Mouse (Mus musculus): ENCODE measurements around the gene Ccdc65. TPM values are rescaled to one million over a fixed set of nuclear protein-coding genes. Genes with fewer than 3 reads are reported as not detected.

The Ccdc65 gene
- polyA plus RNA-seq, 1 experiment from 2014 or later = 2.2 TPM

- Histone ChIP-seq H3K9ac (no peak overlapping the region), H3K27ac (replicated peaks) (no peak overlapping the region), H3K4me2 (no peak overlapping the region), H3K4me3 (no peak overlapping the region), H3K4me1 (replicated peaks) (peaks cover 9% of the 10 kb centered on the region), H3K9me3 (no peaks in the 10 kb centered on the region), H3K36me3 (peaks cover 5% of the 10 kb centered on the region), H3K27me3 (no peaks in the 10 kb centered on the region)
- no peak for ATAC-seq (ENCODE audit: low read depth)
- WGBS = 86% methylated on average over 6 of the region's 6 CpGs
Measured at GRCm38 (mm10) chr15:98747296-98747695, 39.3 kb downstream of the Ccdc65 start.

- Histone ChIP-seq H3K9me3 (no peaks in the 10 kb centered on the region), H3K27ac (replicated peaks) (no peak overlapping the region), H3K27me3 (no peaks in the 10 kb centered on the region), H3K36me3 (no peaks in the 10 kb centered on the region), H3K4me3 (no peak overlapping the region), H3K9ac (no peak overlapping the region), H3K4me1 (replicated peaks) (peaks cover 9% of the 10 kb centered on the region), H3K4me2 (no peak overlapping the region)
- WGBS = 94% methylated on average over 2 of the region's 2 CpGs
- ATAC-seq (ENCODE audit: low read depth) = no peak
Measured at GRCm38 (mm10) chr15:98749093-98749492, 41.1 kb downstream of the Ccdc65 start.

GRCm38 (mm10) chr15:98753021-98753423 lies 45.0 kb downstream of the Ccdc65 start:
- H3K9me3 ChIP-seq = no peaks in the 10 kb centered on the region
- no peak overlapping the region for H3K9ac ChIP-seq
- no peak overlapping the region for H3K4me2 ChIP-seq
- H3K4me3 ChIP-seq = no peak overlapping the region
- H3K27ac ChIP-seq (replicated peaks) = no peak overlapping the region
- WGBS = 76% methylated on average over 8 of the region's 8 CpGs
- ATAC-seq (ENCODE audit: low read depth) = no peak
- H3K4me1 ChIP-seq (replicated peaks) = peaks cover 8% of the 10 kb centered on the region
- no peaks in the 10 kb centered on the region for H3K27me3 ChIP-seq
- peaks cover 11% of the 10 kb centered on the region; the same call in 1 of the 2 replicates for H3K36me3 ChIP-seq

DNA sequence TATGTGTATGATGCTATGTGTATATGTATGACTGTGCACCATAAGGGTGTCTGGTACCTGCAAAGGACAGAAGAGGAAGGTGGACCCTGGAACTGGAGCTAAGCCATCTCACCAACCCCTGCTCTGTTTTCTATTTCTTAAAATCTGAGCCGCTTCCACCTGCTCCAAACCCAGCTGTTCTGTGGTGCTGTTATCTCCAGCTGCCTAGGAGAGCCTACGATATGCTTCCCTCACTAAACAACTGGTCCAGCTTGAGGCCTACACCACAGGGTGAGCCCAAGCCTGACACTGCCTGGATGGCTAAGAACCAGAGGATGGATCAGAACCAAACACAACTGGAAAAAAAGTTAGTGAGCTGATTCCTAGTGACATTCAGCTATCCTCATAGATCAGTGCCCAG lies 46.1 kb downstream of the Ccdc65 start:
- no peak overlapping the region for H3K4me3 ChIP-seq
- H3K9me3 ChIP-seq = no peaks in the 10 kb centered on the region
- ATAC-seq (ENCODE audit: low read depth) = no peak
- WGBS = 90% methylated on average over 2 of the region's 2 CpGs
- no peak overlapping the region for H3K4me2 ChIP-seq
- no peaks in the 10 kb centered on the region for H3K27me3 ChIP-seq
- H3K9ac ChIP-seq = no peak overlapping the region
- H3K36me3 ChIP-seq = peaks cover 21% of the 10 kb centered on the region
- H3K27ac ChIP-seq (replicated peaks) = no peak overlapping the region
- H3K4me1 ChIP-seq (replicated peaks) = peaks cover 4% of the 10 kb centered on the region; the same call in 1 of the 2 replicates

DNA sequence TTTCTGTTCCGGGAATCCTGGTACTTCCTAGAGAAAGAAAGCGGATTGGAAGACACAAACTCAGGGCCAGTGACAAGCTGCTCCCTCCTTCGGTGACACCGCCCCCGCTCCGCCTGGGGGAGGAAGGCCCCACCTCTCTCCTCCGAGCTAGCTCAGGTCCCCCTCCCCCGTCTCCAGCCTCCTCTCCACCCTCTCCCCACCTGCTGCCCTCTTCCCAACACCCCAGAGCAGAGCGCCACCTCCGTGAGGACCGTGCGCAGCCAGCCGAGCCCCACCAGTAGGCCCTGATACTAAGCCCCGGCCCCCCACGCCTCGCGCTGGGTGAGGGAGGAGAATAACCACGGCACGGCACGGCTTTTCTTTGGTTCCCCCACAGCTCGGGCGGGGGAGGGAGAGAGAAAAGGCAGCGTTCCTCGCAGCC lies 54.2 kb downstream of the Ccdc65 start:
- Histone ChIP-seq H3K9ac (peak overlapping the region; percentile 97), H3K36me3 (peaks cover 22% of the 10 kb centered on the region), H3K4me3 (peak overlapping the region; percentile 99), H3K27ac (replicated peaks) (peak overlapping the region; percentile 94), H3K4me2 (peak overlapping the region; percentile 77), H3K27me3 (peaks cover 26% of the 10 kb centered on the region), H3K4me1 (replicated peaks) (peaks cover 29% of the 10 kb centered on the region), H3K9me3 (no peaks in the 10 kb centered on the region)
- WGBS = under 1% methylated on average over 22 of the region's 24 CpGs
- peak; percentile 74 for ATAC-seq (ENCODE audit: low read depth)

- Histone ChIP-seq H3K4me3 (peak within 1 kb of the TSS; percentile 99), H3K4me1 (replicated peaks) (peaks cover 29% of the 10 kb centered on the region), H3K27me3 (peaks cover 29% of the 10 kb centered on the region), H3K9ac (peak within 1 kb of the TSS; percentile 97), H3K36me3 (peaks cover 20% of the 10 kb centered on the region), H3K9me3 (no peaks in the 10 kb centered on the region), H3K27ac (replicated peaks) (peak within 1 kb of the TSS; percentile 94), H3K4me2 (peak within 1 kb of the TSS; percentile 77)
- under 1% methylated on average over 76 of the region's 76 CpGs for WGBS
- ATAC-seq (ENCODE audit: low read depth) = peak; percentile 97
Measured at GRCm38 (mm10) chr15:98762670-98763529, 54.9 kb downstream of the Ccdc65 start, which contains the start of gene Arf3. Gene Arf3, minus strand, starts transcription at chr15:98763214.

DNA sequence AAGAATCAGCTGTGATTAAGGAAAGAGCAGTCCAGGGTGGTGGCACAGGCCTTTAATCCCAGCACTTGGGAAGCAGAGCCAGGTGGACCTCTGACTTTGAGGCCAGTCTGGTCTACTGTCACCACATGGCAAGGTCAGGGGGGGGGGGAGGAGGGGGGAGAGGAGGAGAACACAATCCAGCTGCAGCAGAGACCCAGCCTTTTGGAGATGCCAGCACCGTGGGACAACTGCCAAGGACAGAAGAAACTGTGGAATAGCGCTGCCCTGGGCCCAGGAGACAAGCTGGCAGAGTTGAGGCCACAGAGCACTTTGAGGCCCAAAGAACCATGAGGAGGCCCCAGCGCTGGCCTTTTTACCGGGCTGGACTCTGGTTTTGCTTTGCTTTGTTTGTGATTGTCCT lies 57.9 kb downstream of the Ccdc65 start:
- H3K36me3 ChIP-seq = no peaks in the 10 kb centered on the region
- peaks cover 60% of the 10 kb centered on the region for H3K27me3 ChIP-seq
- 62% methylated on average over 4 of the region's 4 CpGs for WGBS
- H3K27ac ChIP-seq (replicated peaks) = no peak overlapping the region
- H3K9me3 ChIP-seq = no peaks in the 10 kb centered on the region
- H3K4me1 ChIP-seq (replicated peaks) = peaks cover 21% of the 10 kb centered on the region
- H3K9ac ChIP-seq = no peak overlapping the region
- no peak for ATAC-seq (ENCODE audit: low read depth)
- no peak overlapping the region for H3K4me3 ChIP-seq
- H3K4me2 ChIP-seq = no peak overlapping the region

DNA sequence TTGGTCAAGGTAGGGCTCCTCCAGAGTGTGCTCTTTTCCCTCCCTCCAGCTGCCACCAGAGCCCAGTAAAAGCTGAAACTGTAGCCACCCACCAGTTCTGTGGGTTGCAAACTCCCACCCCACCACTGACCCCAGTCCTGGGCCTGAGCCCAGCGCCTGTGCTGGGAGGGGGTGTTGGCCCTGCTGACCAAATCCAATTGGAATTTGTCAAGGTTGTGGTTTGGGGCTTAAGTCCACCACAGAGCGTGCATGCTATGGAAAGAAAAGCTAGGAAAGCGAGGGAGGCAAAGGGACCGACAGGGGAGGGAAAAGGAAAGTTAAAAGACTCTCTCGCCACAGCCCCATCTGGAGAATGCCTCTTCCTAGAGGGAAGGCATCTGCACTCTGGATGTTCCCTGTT lies 60.3 kb downstream of the Ccdc65 start:
- no peaks in the 10 kb centered on the region for H3K36me3 ChIP-seq
- peaks cover 83% of the 10 kb centered on the region for H3K27me3 ChIP-seq
- H3K9ac ChIP-seq = no peak overlapping the region
- no peak overlapping the region for H3K4me3 ChIP-seq
- no peak overlapping the region for H3K27ac ChIP-seq (replicated peaks)
- H3K9me3 ChIP-seq = no peaks in the 10 kb centered on the region
- peaks cover 24% of the 10 kb centered on the region for H3K4me1 ChIP-seq (replicated peaks)
- no peak overlapping the region for H3K4me2 ChIP-seq
- 11% methylated on average over 5 of the region's 5 CpGs for WGBS
- no peak for ATAC-seq (ENCODE audit: low read depth)

- peak overlapping the region; percentile 50 for H3K4me2 ChIP-seq
- H3K27me3 ChIP-seq = peaks cover 97% of the 10 kb centered on the region
- H3K9ac ChIP-seq = 0 out of 2 replicates have a peak overlapping the region, but pooled peaks have one; percentile 34
- H3K27ac ChIP-seq (replicated peaks) = no peak overlapping the region
- peaks cover 31% of the 10 kb centered on the region for H3K4me1 ChIP-seq (replicated peaks)
- ATAC-seq (ENCODE audit: low read depth) = no peak
- no peaks in the 10 kb centered on the region for H3K9me3 ChIP-seq
- H3K36me3 ChIP-seq = no peaks in the 10 kb centered on the region
- whole genome bisulfite sequencing = 2% methylated on average over 12 of the region's 12 CpGs
- peak overlapping the region; percentile 30 for H3K4me3 ChIP-seq
Measured at GRCm38 (mm10) chr15:98771813-98772425, 63.9 kb downstream of the Ccdc65 start.

DNA sequence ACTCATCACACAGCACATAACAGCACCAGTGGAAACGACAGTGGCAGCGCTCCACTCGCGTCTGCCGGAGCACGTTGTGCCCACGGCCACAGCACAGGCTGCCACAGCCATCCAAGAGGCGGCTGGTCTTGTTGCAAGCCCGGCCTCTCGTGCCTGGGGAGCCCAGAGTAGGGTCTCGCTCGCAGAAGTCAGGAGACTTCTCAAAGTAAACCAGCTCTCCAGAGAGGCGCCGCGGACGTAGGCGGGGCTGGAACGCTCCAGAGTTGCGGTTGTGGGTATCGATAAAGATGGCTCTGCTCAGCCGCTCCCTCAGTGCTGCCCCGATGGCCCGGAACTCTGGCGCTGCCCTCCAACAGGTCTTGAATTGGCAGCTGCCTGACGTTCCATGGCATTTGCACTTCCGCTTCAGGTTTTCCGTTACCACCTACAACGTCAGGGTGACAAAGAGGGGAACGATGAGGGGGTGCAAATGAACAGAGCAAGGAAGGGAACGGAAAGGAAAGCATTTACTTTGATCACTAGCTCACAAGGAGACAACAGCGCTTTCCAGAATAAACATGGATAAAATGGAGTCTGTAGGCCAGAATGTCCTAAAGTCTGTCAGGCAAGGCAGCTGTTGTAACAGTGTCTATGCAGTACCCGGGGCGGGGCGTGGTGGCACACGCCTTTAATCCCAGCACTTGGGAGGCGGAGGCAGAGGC lies 64.7 kb downstream of the Ccdc65 start:
- H3K27me3 ChIP-seq = peaks cover 100% of the 10 kb centered on the region
- no peak overlapping the region for H3K27ac ChIP-seq (replicated peaks)
- peak overlapping the region; percentile 50 for H3K4me2 ChIP-seq
- 1% methylated on average over 36 of the region's 36 CpGs for WGBS
- no peaks in the 10 kb centered on the region for H3K36me3 ChIP-seq
- no peaks in the 10 kb centered on the region for H3K9me3 ChIP-seq
- ATAC-seq (ENCODE audit: low read depth) = no peak
- H3K4me3 ChIP-seq = peak overlapping the region; percentile 30
- H3K4me1 ChIP-seq (replicated peaks) = peaks cover 39% of the 10 kb centered on the region
- 0 out of 2 replicates have a peak overlapping the region, but pooled peaks have one; percentile 34 for H3K9ac ChIP-seq
